Mouse (Mus musculus): Measurements from ENCODE around the gene Col11a2.

Gene Col11a2

GRCm38 (mm10) chr17:34107109-34107867 is 68.1 kb downstream of the Col11a2 start:
- DNase-seq, result no peak

- DNase-seq, result no peak
Measured at GRCm38 (mm10) chr17:34108460-34108859, 69.2 kb downstream of the Col11a2 start.

GRCm38 (mm10) chr17:34109038-34109805 is 70.0 kb downstream of the Col11a2 start:
- no peak for DNase-seq

GRCm38 (mm10) chr17:34109806-34110195 is 70.6 kb downstream of the Col11a2 start:
- no peak for DNase-seq

GRCm38 (mm10) chr17:34110309-34110708 is 71.1 kb downstream of the Col11a2 start:
- no peak for DNase-seq

- no peak for DNase-seq
Measured at GRCm38 (mm10) chr17:34114114-34114513, 74.9 kb downstream of the Col11a2 start.

All from layer of hippocampus, adult 9-11 months (tissue).